Mouse (Mus musculus): Measurements from ENCODE around the gene Sh3gl3. TPM values are rescaled to one million over a fixed set of nuclear protein-coding genes. Genes with fewer than 3 reads are reported as not detected.
A peak's percentile ranks its signal among the peaks of the same experiment; 100 is the strongest.

Gene Sh3gl3
- polyA plus RNA-seq, 1 experiment = not detected

DNA sequence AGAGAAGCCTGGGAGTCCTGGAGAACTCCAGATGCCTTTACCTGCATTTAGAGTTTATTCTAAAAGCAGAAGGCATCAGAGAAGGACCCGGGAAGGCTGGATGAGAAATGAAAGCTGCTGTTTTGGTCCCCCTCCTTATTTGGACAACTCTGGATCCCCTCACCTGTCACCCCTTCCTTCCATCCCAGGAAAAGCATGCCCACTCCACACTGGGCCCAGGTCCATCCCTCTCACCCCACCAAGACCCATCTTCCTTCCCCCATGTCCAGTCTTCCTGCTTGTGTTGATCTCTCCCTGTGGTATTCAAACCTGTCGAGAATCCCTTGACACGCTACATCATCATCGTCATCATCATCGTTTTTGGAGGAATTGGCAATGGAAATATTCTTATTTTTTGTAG, 101.3 kb downstream of the Sh3gl3 start:
- Histone ChIP-seq H3K4me1 (no peaks in the 10 kb centered on the region), H3K27me3 (replicated peaks) (peaks cover 2% of the 10 kb centered on the region), H3K9me3 (no peaks in the 10 kb centered on the region), H3K4me3 (replicated peaks) (no peak overlapping the region), H3K36me3 (replicated peaks; ENCODE audit: low read length) (no peaks in the 10 kb centered on the region)
- TF ChIP-seq FLI1 (IDR thresholded peaks at IDR 0.05; ENCODE audit: low read length) (no peak), GATA1 (IDR thresholded peaks at IDR 0.05; ENCODE audit: borderline replicate concordance, low read length) (no peak)

GRCm38 (mm10) chr7:82275529-82276204, 102.0 kb downstream of the Sh3gl3 start:
- Histone ChIP-seq H3K27me3 (replicated peaks) (peaks cover 2% of the 10 kb centered on the region), H3K4me3 (replicated peaks) (no peak overlapping the region), H3K4me1 (no peaks in the 10 kb centered on the region), H3K9me3 (no peaks in the 10 kb centered on the region), H3K36me3 (replicated peaks; ENCODE audit: low read length) (no peaks in the 10 kb centered on the region)
- TF ChIP-seq FLI1 (IDR thresholded peaks at IDR 0.05; ENCODE audit: low read length) (no peak), GATA1 (IDR thresholded peaks at IDR 0.05; ENCODE audit: borderline replicate concordance, low read length) (no peak)

- H3K27me3 ChIP-seq (replicated peaks) = peaks cover 2% of the 10 kb centered on the region
- H3K4me1 ChIP-seq = no peaks in the 10 kb centered on the region
- TF ChIP-seq FLI1 (IDR thresholded peaks at IDR 0.05; ENCODE audit: low read length) = no peak
- TF ChIP-seq GATA1 (IDR thresholded peaks at IDR 0.05; ENCODE audit: borderline replicate concordance, low read length) = no peak
- H3K36me3 ChIP-seq (replicated peaks; ENCODE audit: low read length) = no peaks in the 10 kb centered on the region
- H3K9me3 ChIP-seq = no peaks in the 10 kb centered on the region
- H3K4me3 ChIP-seq (replicated peaks) = no peak overlapping the region
These were observed 108.4 kb downstream of the Sh3gl3 start for GRCm38 (mm10) chr7:82282011-82282410.

DNA sequence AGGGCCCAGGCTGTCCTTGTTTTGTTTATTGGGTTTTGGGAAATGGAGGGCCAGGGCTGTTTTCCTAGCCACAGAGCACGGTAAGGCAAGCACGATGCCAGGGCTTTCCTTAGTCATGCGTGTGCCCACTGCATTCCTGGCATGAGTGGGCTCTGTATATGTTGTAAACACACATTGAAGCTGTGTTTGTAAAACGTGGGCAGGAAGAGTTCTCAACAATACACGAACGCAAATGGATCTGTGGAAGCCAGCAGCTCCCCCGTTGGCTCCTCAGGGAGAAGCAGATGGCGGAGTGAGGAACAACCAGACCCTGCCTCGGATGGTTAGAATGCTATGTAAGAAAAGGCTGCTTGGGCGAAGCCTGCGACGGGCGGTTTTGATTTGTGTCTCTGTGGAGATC, 108.8 kb downstream of the Sh3gl3 start:
- no peaks in the 10 kb centered on the region for H3K4me1 ChIP-seq
- H3K9me3 ChIP-seq = peaks cover 3% of the 10 kb centered on the region
- H3K27me3 ChIP-seq (replicated peaks) = peaks cover 2% of the 10 kb centered on the region
- no peak overlapping the region for H3K4me3 ChIP-seq (replicated peaks)
- H3K36me3 ChIP-seq (replicated peaks; ENCODE audit: low read length) = no peaks in the 10 kb centered on the region
- TF ChIP-seq FLI1 (IDR thresholded peaks at IDR 0.05; ENCODE audit: low read length) = no peak
- no peak for TF ChIP-seq GATA1 (IDR thresholded peaks at IDR 0.05; ENCODE audit: borderline replicate concordance, low read length)

- Histone ChIP-seq H3K9me3 (peaks cover 18% of the 10 kb centered on the region), H3K27me3 (replicated peaks) (no peaks in the 10 kb centered on the region), H3K4me3 (replicated peaks) (no peak overlapping the region), H3K4me1 (no peaks in the 10 kb centered on the region), H3K36me3 (replicated peaks; ENCODE audit: low read length) (no peaks in the 10 kb centered on the region)
- no peak for TF ChIP-seq GATA1 (IDR thresholded peaks at IDR 0.05; ENCODE audit: borderline replicate concordance, low read length)
- no peak for TF ChIP-seq FLI1 (IDR thresholded peaks at IDR 0.05; ENCODE audit: low read length)
These were observed 113.6 kb downstream of the Sh3gl3 start for GRCm38 (mm10) chr7:82287242-82287641.

DNA sequence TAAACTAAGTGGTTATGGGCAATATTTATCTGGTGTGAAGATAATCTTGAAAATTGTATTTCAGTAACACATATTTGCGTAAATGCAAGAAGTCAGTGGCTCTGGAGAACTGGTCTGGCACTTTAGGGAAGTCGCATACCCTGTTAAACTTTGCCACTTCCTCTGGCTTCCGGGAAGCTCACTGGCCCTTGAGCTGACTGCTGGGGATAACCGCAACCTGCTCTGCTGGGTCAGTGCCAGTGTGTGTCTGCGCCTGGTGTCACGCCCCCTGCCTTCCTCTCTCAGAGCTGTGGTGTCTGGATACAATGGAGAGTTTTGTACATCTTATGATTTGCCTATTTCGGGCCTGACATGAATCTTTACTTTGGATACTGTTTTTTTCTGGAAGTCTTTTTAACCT, 119.8 kb downstream of the Sh3gl3 start:
- TF ChIP-seq GATA1 (IDR thresholded peaks at IDR 0.05; ENCODE audit: borderline replicate concordance, low read length) (no peak), FLI1 (IDR thresholded peaks at IDR 0.05; ENCODE audit: low read length) (no peak)
- Histone ChIP-seq H3K27me3 (replicated peaks) (no peaks in the 10 kb centered on the region), H3K4me3 (replicated peaks) (no peak overlapping the region), H3K9me3 (peaks cover 18% of the 10 kb centered on the region), H3K36me3 (replicated peaks; ENCODE audit: low read length) (no peaks in the 10 kb centered on the region), H3K4me1 (no peaks in the 10 kb centered on the region)

GRCm38 (mm10) chr7:82294083-82294482, 120.4 kb downstream of the Sh3gl3 start:
- Histone ChIP-seq H3K4me1 (no peaks in the 10 kb centered on the region), H3K27me3 (replicated peaks) (no peaks in the 10 kb centered on the region), H3K36me3 (replicated peaks; ENCODE audit: low read length) (no peaks in the 10 kb centered on the region), H3K9me3 (peaks cover 23% of the 10 kb centered on the region), H3K4me3 (replicated peaks) (peak overlapping the region; percentile 46)
- no peak for TF ChIP-seq FLI1 (IDR thresholded peaks at IDR 0.05; ENCODE audit: low read length)
- TF ChIP-seq GATA1 (IDR thresholded peaks at IDR 0.05; ENCODE audit: borderline replicate concordance, low read length) = no peak

- H3K27me3 ChIP-seq (replicated peaks) = no peaks in the 10 kb centered on the region
- H3K4me1 ChIP-seq = no peaks in the 10 kb centered on the region
- H3K36me3 ChIP-seq (replicated peaks; ENCODE audit: low read length) = no peaks in the 10 kb centered on the region
- TF ChIP-seq FLI1 (IDR thresholded peaks at IDR 0.05; ENCODE audit: low read length) (no peak), GATA1 (IDR thresholded peaks at IDR 0.05; ENCODE audit: borderline replicate concordance, low read length) (no peak)
- H3K9me3 ChIP-seq = peaks cover 28% of the 10 kb centered on the region
- no peak overlapping the region for H3K4me3 ChIP-seq (replicated peaks)
These were observed 121.0 kb downstream of the Sh3gl3 start for GRCm38 (mm10) chr7:82294611-82295010.

GRCm38 (mm10) chr7:82308398-82308797, 134.8 kb downstream of the Sh3gl3 start:
- Histone ChIP-seq H3K9me3 (0 out of 2 replicates have a peak, but pooled peaks cover 3% of the 10 kb centered on the region), H3K36me3 (replicated peaks; ENCODE audit: low read length) (no peaks in the 10 kb centered on the region), H3K27me3 (replicated peaks) (no peaks in the 10 kb centered on the region), H3K4me1 (no peaks in the 10 kb centered on the region), H3K4me3 (replicated peaks) (no peak overlapping the region)
- TF ChIP-seq FLI1 (IDR thresholded peaks at IDR 0.05; ENCODE audit: low read length) (no peak), GATA1 (IDR thresholded peaks at IDR 0.05; ENCODE audit: borderline replicate concordance, low read length) (no peak)

- Histone ChIP-seq H3K4me3 (replicated peaks) (peak overlapping the region; percentile 42), H3K9me3 (no peaks in the 10 kb centered on the region), H3K36me3 (replicated peaks; ENCODE audit: low read length) (no peaks in the 10 kb centered on the region), H3K27me3 (replicated peaks) (no peaks in the 10 kb centered on the region), H3K4me1 (no peaks in the 10 kb centered on the region)
- TF ChIP-seq GATA1 (IDR thresholded peaks at IDR 0.05; ENCODE audit: borderline replicate concordance, low read length) (no peak), FLI1 (IDR thresholded peaks at IDR 0.05; ENCODE audit: low read length) (no peak)
These were observed 144.9 kb downstream of the Sh3gl3 start for GRCm38 (mm10) chr7:82318515-82318914.

All from megakaryocyte, embryonic 14.5 days (primary cell).